Mouse (Mus musculus) limb, embryonic 11.5 days (tissue): ENCODE results near the gene Gltpd2. TPM values are rescaled to one million over a fixed set of nuclear protein-coding genes. Genes with fewer than 3 reads are reported as not detected.
A peak's percentile ranks its signal among the peaks of the same experiment; 100 is the strongest.

Experiments
- ATAC-seq: fragments of 200-750 bp; cut with Nextera tagmentation; 2 replicates; pipeline ENCODE4 v1.8.0; 2017; ENCODE audit warnings: low read depth; ENCODE audit not compliant: insufficient number of reproducible peaks, low FRiP score, low TSS enrichment
- DNase-seq: peaks from one replicate; pipeline ENCODE4 v3.0.0-alpha.2; 2015; ENCODE audit warnings: low spot score
- H3K27ac ChIP-seq: fragments of 300-500 bp; sonication (generic); replicated peaks from 2 replicates; pipeline ENCODE4 v1.5.1; 2014; ENCODE audit warnings: low read depth, mild to moderate bottlenecking, low read length
- H3K27me3 ChIP-seq: fragments of 300-500 bp; sonication (generic); 2 replicates; pipeline ENCODE4 v1.6.1; 2014; ENCODE audit warnings: mild to moderate bottlenecking, low read length, mixed read lengths; ENCODE audit not compliant: control insufficient read depth, insufficient read depth
- H3K36me3 ChIP-seq: fragments of 300-500 bp; sonication (generic); 2 replicates; pipeline ENCODE4 v1.6.1; 2014; ENCODE audit warnings: mild to moderate bottlenecking, low read length, moderate library complexity, mixed read lengths; ENCODE audit not compliant: control insufficient read depth, insufficient read depth
- H3K4me1 ChIP-seq: fragments of 300-500 bp; sonication (generic); 2 replicates; pipeline ENCODE4 v1.6.1; 2014; ENCODE audit warnings: low read length, mixed read lengths; ENCODE audit not compliant: control insufficient read depth, insufficient read depth
- H3K4me2 ChIP-seq: fragments of 300-500 bp; sonication (generic); 2 replicates; pipeline ENCODE4 v1.6.1; 2014; ENCODE audit warnings: low read depth, mild to moderate bottlenecking, moderate library complexity; ENCODE audit not compliant: severe bottlenecking
- H3K4me3 ChIP-seq: fragments of 300-500 bp; sonication (generic); 2 replicates; pipeline ENCODE4 v1.5.1; 2014; ENCODE audit warnings: low read depth, low read length
- H3K9ac ChIP-seq: fragments of 300-500 bp; sonication (generic); 2 replicates; pipeline ENCODE4 v1.6.1; 2014; ENCODE audit warnings: mild to moderate bottlenecking, low read length
- H3K9me3 ChIP-seq: fragments of 300-500 bp; sonication (generic); 2 replicates; pipeline ENCODE4 v1.6.1; 2016; ENCODE audit warnings: low read length; ENCODE audit not compliant: control insufficient read depth
- WGBS: fragments of 180-500 bp; shearing (Covaris S2); extraction: QIAGEN DNeasy Blood & Tissue Kit; methylation state at CpG from one replicate; pipeline ENCODE4 v1.1.7; 2014; 5-methylcytosine and 5-hydroxymethylcytosine counted together
- polyA plus RNA-seq: library from polyadenylated mRNA; unstranded; fragments of >200 nt; fragmentation: Nextera tagmentation; extraction: Ambion mirVana; gene quantifications from 2 replicates; pipeline ENCODE4 v1.2.1, GENCODE M21; 2014

Gene Gltpd2
- polyA plus RNA-seq, 1 experiment from 2014 or later = 0.39 TPM

GRCm38 (mm10) chr11:70562287-70562994 is 43.4 kb downstream of the Gltpd2 start, which contains the start of gene Mink1:
Mink1 (plus strand) TSS chr11:70562881.
- under 1% methylated on average over 42 of the region's 57 CpGs for WGBS
- H3K9ac ChIP-seq = peak within 1 kb of the TSS; percentile 85
- H3K4me3 ChIP-seq = peak within 1 kb of the TSS; percentile 93
- H3K4me2 ChIP-seq = peak within 1 kb of the TSS; percentile 87
- DNase-seq (peak; percentile 92), ATAC-seq (peak; percentile 90)
- H3K4me1 ChIP-seq = peaks cover 30% of the 10 kb centered on the region
- peak within 1 kb of the TSS; percentile 89 for H3K27ac ChIP-seq
- H3K9me3 ChIP-seq = no peaks in the 10 kb centered on the region
- H3K27me3 ChIP-seq = no peaks in the 10 kb centered on the region
- H3K36me3 ChIP-seq = no peaks in the 10 kb centered on the region

GRCm38 (mm10) chr11:70562995-70563469 is 44.0 kb downstream of the Gltpd2 start:
- Histone ChIP-seq H3K27me3 (no peaks in the 10 kb centered on the region), H3K4me3 (peak overlapping the region; percentile 93), H3K4me1 (peaks cover 30% of the 10 kb centered on the region), H3K36me3 (peaks cover 1% of the 10 kb centered on the region; the same call in 1 of the 2 replicates), H3K9ac (peak overlapping the region; percentile 85), H3K27ac (peak overlapping the region; percentile 89), H3K9me3 (no peaks in the 10 kb centered on the region), H3K4me2 (peak overlapping the region; percentile 87)
- WGBS = 0% methylated on average over 27 of the region's 31 CpGs
- DNase-seq (no peak), ATAC-seq (peak; percentile 49)

GRCm38 (mm10) chr11:70563470-70564275 is 44.7 kb downstream of the Gltpd2 start:
- H3K4me1 ChIP-seq = peaks cover 30% of the 10 kb centered on the region
- under 1% methylated on average over 25 of the region's 25 CpGs for WGBS
- H3K4me2 ChIP-seq = peak overlapping the region; percentile 87
- H3K4me3 ChIP-seq = peak overlapping the region; percentile 93
- H3K9ac ChIP-seq = peak overlapping the region; percentile 85
- no peaks in the 10 kb centered on the region for H3K9me3 ChIP-seq
- ATAC-seq (no peak), DNase-seq (peak; percentile 69)
- H3K27ac ChIP-seq = peak overlapping the region; percentile 89
- peaks cover 2% of the 10 kb centered on the region; the same call in 1 of the 2 replicates for H3K36me3 ChIP-seq
- H3K27me3 ChIP-seq = no peaks in the 10 kb centered on the region

GRCm38 (mm10) chr11:70564276-70564873 is 45.4 kb downstream of the Gltpd2 start:
- peak overlapping the region; percentile 45 for H3K9ac ChIP-seq
- no peak for DNase-seq
- no peak for ATAC-seq
- H3K4me1 ChIP-seq = peaks cover 30% of the 10 kb centered on the region
- H3K27ac ChIP-seq = no peak overlapping the region
- WGBS = 36% methylated on average over 4 of the region's 4 CpGs
- H3K4me2 ChIP-seq = peak overlapping the region; percentile 87
- peaks cover 2% of the 10 kb centered on the region; the same call in 1 of the 2 replicates for H3K36me3 ChIP-seq
- peak overlapping the region; percentile 93 for H3K4me3 ChIP-seq
- H3K27me3 ChIP-seq = no peaks in the 10 kb centered on the region
- no peaks in the 10 kb centered on the region for H3K9me3 ChIP-seq

- no peaks in the 10 kb centered on the region for H3K27me3 ChIP-seq
- no peak overlapping the region for H3K4me3 ChIP-seq
- 57% methylated on average over 7 of the region's 7 CpGs for WGBS
- 0 out of 2 replicates have a peak overlapping the region, but pooled peaks have one; percentile 10 for H3K4me2 ChIP-seq
- peaks cover 2% of the 10 kb centered on the region; the same call in 1 of the 2 replicates for H3K36me3 ChIP-seq
- peak overlapping the region; percentile 12; the same call in 1 of the 2 replicates for H3K9ac ChIP-seq
- ATAC-seq (no peak), DNase-seq (no peak)
- no peaks in the 10 kb centered on the region for H3K9me3 ChIP-seq
- no peak overlapping the region for H3K27ac ChIP-seq
- H3K4me1 ChIP-seq = peaks cover 30% of the 10 kb centered on the region
These were observed 47.6 kb downstream of the Gltpd2 start for GRCm38 (mm10) chr11:70566586-70566985.

Other genes with a start within 250 kb of the Gltpd2 start
- not detected in 2 replicates for gene Alox12e, start 196.6 kb upstream of the Gltpd2 start, polyA plus RNA-seq
- 0.20 TPM in 1 of 2 replicates, not detected in the other for gene Alox15, start 167.2 kb upstream of the Gltpd2 start, polyA plus RNA-seq
- 45.2 and 50.8 TPM in 2 replicates for gene Pelp1, start 109.2 kb upstream of the Gltpd2 start, polyA plus RNA-seq
- gene Arrb2, start 86.6 kb upstream of the Gltpd2 start, polyA plus RNA-seq = 21.9 and 30.3 TPM in 2 replicates
- 46.5 and 50.1 TPM in 2 replicates for gene Med11, start 67.3 kb upstream of the Gltpd2 start, polyA plus RNA-seq
- gene Zmynd15, start 59.8 kb upstream of the Gltpd2 start, polyA plus RNA-seq = 0.15 and 0.41 TPM in 2 replicates
- gene Cxcl16, start 59.2 kb upstream of the Gltpd2 start, polyA plus RNA-seq = 1.0 and 1.4 TPM in 2 replicates
- gene Tm4sf5, start 14.0 kb upstream of the Gltpd2 start, polyA plus RNA-seq = 0.49 and 0.64 TPM in 2 replicates
- 0.55 TPM in 1 of 2 replicates, not detected in the other for gene Vmo1, start 4.6 kb upstream of the Gltpd2 start, polyA plus RNA-seq
- gene Psmb6, start 6.2 kb downstream of the Gltpd2 start, polyA plus RNA-seq = 964 and 999 TPM in 2 replicates
- gene Gm40193, start 13.7 kb downstream of the Gltpd2 start, polyA plus RNA-seq = not detected in 2 replicates
- gene Pld2, start 20.9 kb downstream of the Gltpd2 start, polyA plus RNA-seq = 2.4 and 3.9 TPM in 2 replicates
- 21.2 and 22.7 TPM in 2 replicates for gene Mink1, start 43.7 kb downstream of the Gltpd2 start, polyA plus RNA-seq
- not detected in 2 replicates for gene 4930544D05Rik, start 96.7 kb downstream of the Gltpd2 start, polyA plus RNA-seq
- not detected in 2 replicates for gene Chrne, start 100.0 kb downstream of the Gltpd2 start, polyA plus RNA-seq
- 1.2 and 1.3 TPM in 2 replicates for gene Gp1ba, start 119.9 kb downstream of the Gltpd2 start, polyA plus RNA-seq
- gene Rnf167, start 128.0 kb downstream of the Gltpd2 start, polyA plus RNA-seq = 89.5 and 99.1 TPM in 2 replicates
- 141 and 148 TPM in 2 replicates for gene Slc25a11, start 128.3 kb downstream of the Gltpd2 start, polyA plus RNA-seq
- gene Pfn1, start 135.4 kb downstream of the Gltpd2 start, polyA plus RNA-seq = 2,040 and 2,092 TPM in 2 replicates
- gene Eno3, start 138.0 kb downstream of the Gltpd2 start, polyA plus RNA-seq = 49.4 and 53.3 TPM in 2 replicates
- gene Spag7, start 150.2 kb downstream of the Gltpd2 start, polyA plus RNA-seq = 156 and 173 TPM in 2 replicates
- 8.2 and 11.8 TPM in 2 replicates for gene Camta2, start 168.9 kb downstream of the Gltpd2 start, polyA plus RNA-seq
- gene Inca1, start 181.0 kb downstream of the Gltpd2 start, polyA plus RNA-seq = 0.71 and 0.96 TPM in 2 replicates
- gene Kif1c, start 181.4 kb downstream of the Gltpd2 start, polyA plus RNA-seq = 7.2 and 10.2 TPM in 2 replicates
- gene Zfp3, start 245.0 kb downstream of the Gltpd2 start, polyA plus RNA-seq = 5.8 and 6.3 TPM in 2 replicates